Mouse (Mus musculus): ENCODE results near the gene Zbtb16.

GRCm38 (mm10) chr9:48803460-48804240, 32.4 kb downstream of the Zbtb16 start:
- TF ChIP-seq MYOG (IDR thresholded peaks at IDR 0.05; ENCODE audit: control insufficient read depth in 1 of 3, insufficient read depth in 1 of 3, insufficient read length in 2 of 3, low read depth in 2 of 3), result no peak
- no peak for TF ChIP-seq USF1 (IDR thresholded peaks at IDR 0.05; ENCODE audit: low read depth)
- no peak for TF ChIP-seq POLR2A (IDR thresholded peaks at IDR 0.05; ENCODE audit: insufficient read length, low read depth)
- TF ChIP-seq MAX (IDR thresholded peaks at IDR 0.05; ENCODE audit: low read depth), result no peak
- TF ChIP-seq TCF12 (IDR thresholded peaks at IDR 0.05; ENCODE audit: insufficient read depth, poor library complexity, severe bottlenecking), result no peak
